Mouse (Mus musculus): ENCODE results near the gene Zfp655. TPM values are rescaled to one million over a fixed set of nuclear protein-coding genes. Genes with fewer than 3 reads are reported as not detected.

Gene Zfp655
- polyA plus RNA-seq (2015; fragmentation: Nextera tagmentation; extraction: Ambion mirVana) = 36.7 and 38.9 TPM in 2 replicates

GRCm38 (mm10) chr5:145231367-145231871 is at the start of gene Zfp655:
TSS of gene Zfp655 (plus strand) at chr5:145231715.
- Histone ChIP-seq H3K27me3 (replicated peaks; ENCODE audit: control insufficient read depth, insufficient read depth, low read length) (no peaks in the 10 kb centered on the region), H3K4me3 (ENCODE audit: low read length) (peak within 1 kb of the TSS; percentile 97), H3K27ac (ENCODE audit: low read length) (peak within 1 kb of the TSS; percentile 72), H3K9ac (ENCODE audit: low read depth, low read length) (peak within 1 kb of the TSS; percentile 100), H3K9me3 (ENCODE audit: control insufficient read depth, low read length) (no peaks in the 10 kb centered on the region), H3K36me3 (ENCODE audit: control insufficient read depth, insufficient read depth, low read length) (0 out of 2 replicates have a peak, but pooled peaks cover 10% of the 10 kb centered on the region), H3K4me2 (ENCODE audit: low read depth, low read length) (peak within 1 kb of the TSS; percentile 66), H3K4me1 (ENCODE audit: control insufficient read depth, insufficient read depth, low read length) (peaks cover 10% of the 10 kb centered on the region; the same call in 1 of the 2 replicates)
- ATAC-seq = peak; percentile 98
- WGBS = under 1% methylated on average over 42 of the region's 42 CpGs

DNA sequence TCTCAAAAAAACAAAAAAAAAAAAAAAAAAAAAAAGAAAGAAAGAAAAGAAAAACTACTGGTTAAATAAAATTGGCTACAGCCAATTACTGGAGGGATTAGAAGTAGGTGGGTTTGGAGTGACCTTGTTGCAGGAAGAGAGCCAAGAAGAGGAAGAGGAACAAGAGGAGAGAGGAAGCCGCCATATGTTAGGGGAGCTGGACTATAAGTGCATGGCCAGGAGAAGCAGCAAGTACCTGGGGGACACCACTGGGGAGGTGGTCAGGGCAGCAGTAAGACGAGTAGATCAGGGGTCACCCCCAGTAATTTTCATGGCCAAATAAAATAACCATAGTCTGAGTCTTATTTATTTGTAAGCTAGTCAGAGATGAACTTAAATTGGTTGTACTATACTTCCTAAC is 46.3 kb upstream of the Zfp655 start:
- WGBS = 81% methylated on average over 2 of the region's 2 CpGs
- ATAC-seq = no peak
- H3K4me1 ChIP-seq (ENCODE audit: control insufficient read depth, insufficient read depth, low read length) = peaks cover 7% of the 10 kb centered on the region; the same call in 1 of the 2 replicates
- no peaks in the 10 kb centered on the region for H3K27me3 ChIP-seq (replicated peaks; ENCODE audit: control insufficient read depth, insufficient read depth, low read length)
- H3K9me3 ChIP-seq (ENCODE audit: control insufficient read depth, low read length) = no peaks in the 10 kb centered on the region
- H3K4me3 ChIP-seq (ENCODE audit: low read length) = no peak overlapping the region
- H3K27ac ChIP-seq (ENCODE audit: low read length) = no peak overlapping the region
- peaks cover 41% of the 10 kb centered on the region for H3K36me3 ChIP-seq (ENCODE audit: control insufficient read depth, insufficient read depth, low read length)
- no peak overlapping the region for H3K4me2 ChIP-seq (ENCODE audit: low read depth, low read length)
- H3K9ac ChIP-seq (ENCODE audit: low read depth, low read length) = no peak overlapping the region

GRCm38 (mm10) chr5:145189416-145189815 is 42.1 kb upstream of the Zfp655 start:
- peaks cover 23% of the 10 kb centered on the region for H3K36me3 ChIP-seq (ENCODE audit: control insufficient read depth, insufficient read depth, low read length)

GRCm38 (mm10) chr5:145190373-145190772 is 41.1 kb upstream of the Zfp655 start:
- peak; percentile 2; the same call in 1 of the 2 replicates for ATAC-seq
- Histone ChIP-seq H3K27me3 (replicated peaks; ENCODE audit: control insufficient read depth, insufficient read depth, low read length) (no peaks in the 10 kb centered on the region), H3K36me3 (ENCODE audit: control insufficient read depth, insufficient read depth, low read length) (peaks cover 18% of the 10 kb centered on the region), H3K9ac (ENCODE audit: low read depth, low read length) (peak overlapping the region; percentile 94), H3K27ac (ENCODE audit: low read length) (peak overlapping the region; percentile 87; the same call in 1 of the 2 replicates), H3K9me3 (ENCODE audit: control insufficient read depth, low read length) (no peaks in the 10 kb centered on the region), H3K4me2 (ENCODE audit: low read depth, low read length) (peak overlapping the region; percentile 63), H3K4me3 (ENCODE audit: low read length) (peak overlapping the region; percentile 82), H3K4me1 (ENCODE audit: control insufficient read depth, insufficient read depth, low read length) (peaks cover 11% of the 10 kb centered on the region)
- 41% methylated on average over 5 of the region's 5 CpGs for WGBS

More at GRCm38 (mm10) chr5:145189416-145189815, 42.1 kb upstream of the Zfp655 start:
- Histone ChIP-seq H3K4me1 (ENCODE audit: control insufficient read depth, insufficient read depth, low read length) (peaks cover 11% of the 10 kb centered on the region), H3K9me3 (ENCODE audit: control insufficient read depth, low read length) (no peaks in the 10 kb centered on the region), H3K27me3 (replicated peaks; ENCODE audit: control insufficient read depth, insufficient read depth, low read length) (no peaks in the 10 kb centered on the region), H3K4me2 (ENCODE audit: low read depth, low read length) (peak overlapping the region; percentile 63), H3K9ac (ENCODE audit: low read depth, low read length) (no peak overlapping the region), H3K4me3 (ENCODE audit: low read length) (no peak overlapping the region), H3K27ac (ENCODE audit: low read length) (no peak overlapping the region)
- WGBS = 91% methylated on average over 6 of the region's 6 CpGs
- no peak for ATAC-seq

- Histone ChIP-seq H3K4me2 (ENCODE audit: low read depth, low read length) (peak overlapping the region; percentile 63), H3K4me1 (ENCODE audit: control insufficient read depth, insufficient read depth, low read length) (peaks cover 11% of the 10 kb centered on the region), H3K9ac (ENCODE audit: low read depth, low read length) (peak overlapping the region; percentile 94), H3K27ac (ENCODE audit: low read length) (peak overlapping the region; percentile 87), H3K4me3 (ENCODE audit: low read length) (peak overlapping the region; percentile 82), H3K9me3 (ENCODE audit: control insufficient read depth, low read length) (no peaks in the 10 kb centered on the region), H3K36me3 (ENCODE audit: control insufficient read depth, insufficient read depth, low read length) (peaks cover 18% of the 10 kb centered on the region; the same call in 1 of the 2 replicates), H3K27me3 (replicated peaks; ENCODE audit: control insufficient read depth, insufficient read depth, low read length) (no peaks in the 10 kb centered on the region)
- WGBS = under 1% methylated on average over 41 of the region's 41 CpGs
- peak; percentile 91 for ATAC-seq
These were observed 40.4 kb upstream of the Zfp655 start for GRCm38 (mm10) chr5:145190875-145191798.

- H3K9me3 ChIP-seq (ENCODE audit: control insufficient read depth, low read length) = no peaks in the 10 kb centered on the region
- peaks cover 11% of the 10 kb centered on the region for H3K4me1 ChIP-seq (ENCODE audit: control insufficient read depth, insufficient read depth, low read length)
- 89% methylated on average over 2 of the region's 2 CpGs for WGBS
- peak within 1 kb of the TSS; percentile 87 for H3K27ac ChIP-seq (ENCODE audit: low read length)
- H3K9ac ChIP-seq (ENCODE audit: low read depth, low read length) = peak within 1 kb of the TSS; percentile 94
- ATAC-seq = no peak
- H3K27me3 ChIP-seq (replicated peaks; ENCODE audit: control insufficient read depth, insufficient read depth, low read length) = no peaks in the 10 kb centered on the region
- peak within 1 kb of the TSS; percentile 63 for H3K4me2 ChIP-seq (ENCODE audit: low read depth, low read length)
- peaks cover 11% of the 10 kb centered on the region; the same call in 1 of the 2 replicates for H3K36me3 ChIP-seq (ENCODE audit: control insufficient read depth, insufficient read depth, low read length)
- H3K4me3 ChIP-seq (ENCODE audit: low read length) = peak within 1 kb of the TSS; percentile 82
These were observed 39.6 kb upstream of the Zfp655 start, which contains the start of gene Atp5j2 for GRCm38 (mm10) chr5:145191962-145192361. TSS of gene Atp5j2 (minus strand) at chr5:145192062.

GRCm38 (mm10) chr5:145200387-145200786 is 31.1 kb upstream of the Zfp655 start:
- Histone ChIP-seq H3K4me3 (ENCODE audit: low read length) (peak overlapping the region; percentile 93; the same call in 1 of the 2 replicates), H3K9ac (ENCODE audit: low read depth, low read length) (no peak overlapping the region), H3K36me3 (ENCODE audit: control insufficient read depth, insufficient read depth, low read length) (no peaks in the 10 kb centered on the region), H3K27ac (ENCODE audit: low read length) (no peak overlapping the region), H3K4me2 (ENCODE audit: low read depth, low read length) (peak overlapping the region; percentile 12), H3K4me1 (ENCODE audit: control insufficient read depth, insufficient read depth, low read length) (peaks cover 13% of the 10 kb centered on the region), H3K9me3 (ENCODE audit: control insufficient read depth, low read length) (no peaks in the 10 kb centered on the region), H3K27me3 (replicated peaks; ENCODE audit: control insufficient read depth, insufficient read depth, low read length) (no peaks in the 10 kb centered on the region)
- no peak for ATAC-seq
- WGBS = 71% methylated on average over 7 of the region's 7 CpGs

- no peaks in the 10 kb centered on the region for H3K27me3 ChIP-seq (replicated peaks; ENCODE audit: control insufficient read depth, insufficient read depth, low read length)
- under 1% methylated on average over 37 of the region's 37 CpGs for WGBS
- H3K4me1 ChIP-seq (ENCODE audit: control insufficient read depth, insufficient read depth, low read length) = peaks cover 20% of the 10 kb centered on the region
- H3K9me3 ChIP-seq (ENCODE audit: control insufficient read depth, low read length) = no peaks in the 10 kb centered on the region
- H3K4me3 ChIP-seq (ENCODE audit: low read length) = peak within 1 kb of the TSS; percentile 93
- H3K9ac ChIP-seq (ENCODE audit: low read depth, low read length) = peak within 1 kb of the TSS; percentile 87
- no peaks in the 10 kb centered on the region for H3K36me3 ChIP-seq (ENCODE audit: control insufficient read depth, insufficient read depth, low read length)
- peak within 1 kb of the TSS; percentile 91 for H3K4me2 ChIP-seq (ENCODE audit: low read depth, low read length)
- ATAC-seq = peak; percentile 11
- H3K27ac ChIP-seq (ENCODE audit: low read length) = peak within 1 kb of the TSS; percentile 75
These were observed 30.1 kb upstream of the Zfp655 start, which contains the start of gene Zkscan14 for GRCm38 (mm10) chr5:145201321-145201991. TSS of gene Zkscan14 (minus strand) at chr5:145201868.

- no peak overlapping the region for H3K9ac ChIP-seq (ENCODE audit: low read depth, low read length)
- H3K27ac ChIP-seq (ENCODE audit: low read length) = no peak overlapping the region
- whole genome bisulfite sequencing = 54% methylated on average over 3 of the region's 3 CpGs
- H3K4me2 ChIP-seq (ENCODE audit: low read depth, low read length) = no peak overlapping the region
- H3K36me3 ChIP-seq (ENCODE audit: control insufficient read depth, insufficient read depth, low read length) = no peaks in the 10 kb centered on the region
- no peaks in the 10 kb centered on the region for H3K9me3 ChIP-seq (ENCODE audit: control insufficient read depth, low read length)
- H3K4me3 ChIP-seq (ENCODE audit: low read length) = no peak overlapping the region
- peaks cover 20% of the 10 kb centered on the region for H3K4me1 ChIP-seq (ENCODE audit: control insufficient read depth, insufficient read depth, low read length)
- no peak for ATAC-seq
- no peaks in the 10 kb centered on the region for H3K27me3 ChIP-seq (replicated peaks; ENCODE audit: control insufficient read depth, insufficient read depth, low read length)
These were observed 29.1 kb upstream of the Zfp655 start for GRCm38 (mm10) chr5:145202446-145202845.
